Mouse (Mus musculus) left cerebral cortex, postnatal 14 days (tissue): ENCODE measurements at regions not wholly inside any gene's neighbourhood (a gene's known extent, or its start where the extent isn't known, plus 50 kb on each side); places are given as distances from the start of the nearest gene placed in this dataset.
A peak's percentile ranks its signal among the peaks of the same experiment; 100 is the strongest.

Source experiments
- DNase-seq, 2 experiments: peaks; one replicate each; pipeline ENCODE4 v3.0.0; 2021 to 2022; ENCODE audit warnings: low spot score in 2 of 2, mixed read lengths in 1 of 2
- intact Hi-C: fragments of 180-260 bp; cut with DNase I; formaldehyde crosslinking; loops from one replicate; pipeline ENCODE4 v1.15.1; 2025

- DNase-seq, result no peak
- intact Hi-C loops, result no loop called here
Observed at GRCm38 (mm10) chr1:169166041-169166850, 365.0 kb downstream of the Nuf2 start.

GRCm38 (mm10) chr1:169160858-169161257 is 370.4 kb downstream of the Nuf2 start:
- no peak for DNase-seq
- intact Hi-C loops, result no loop called here

GRCm38 (mm10) chr1:169160220-169160619 is 371.0 kb downstream of the Nuf2 start:
- no peak for DNase-seq
- intact Hi-C loops, result no loop called here

GRCm38 (mm10) chr1:169159786-169160185 is 371.5 kb downstream of the Nuf2 start:
- DNase-seq, result no peak
- intact Hi-C loops, result loop anchor here (10.0 kb wide), 1 partner anchor 185 kb away; no protein-coding TSS in a partner anchor

GRCm38 (mm10) chr1:169157496-169157895 is 373.8 kb downstream of the Nuf2 start:
- intact Hi-C loops, result loop anchor here (10.0 kb wide), 1 partner anchor 187 kb away; no protein-coding TSS in a partner anchor
- DNase-seq, result no peak

- peak in 1 of 2 experiments; percentile 9 for DNase-seq
- intact Hi-C loops, result loop anchor here (10.0 kb wide), 1 partner anchor 188 kb away; no protein-coding TSS in a partner anchor
Observed at GRCm38 (mm10) chr1:169156875-169157274, 374.4 kb downstream of the Nuf2 start.

- intact Hi-C loops, result loop anchor here (10.0 kb wide), 1 partner anchor 189 kb away; no protein-coding TSS in a partner anchor
- DNase-seq, result peak; percentile 70 to 91
Observed at GRCm38 (mm10) chr1:169155484-169156459, 375.5 kb downstream of the Nuf2 start.

- intact Hi-C loops, result no loop called here
Observed at GRCm38 (mm10) chr1:169142216-169142615, 389.0 kb downstream of the Nuf2 start.

GRCm38 (mm10) chr1:169140056-169140455 is 391.2 kb downstream of the Nuf2 start:
- intact Hi-C loops, result no loop called here
- no peak for DNase-seq

More at GRCm38 (mm10) chr1:169142216-169142615, 389.0 kb downstream of the Nuf2 start:
- DNase-seq, result no peak

- intact Hi-C loops, result no loop called here
- DNase-seq, result no peak
Observed at GRCm38 (mm10) chr1:169139507-169139906, 391.8 kb downstream of the Nuf2 start.

GRCm38 (mm10) chr1:169139184-169139486 is 392.1 kb downstream of the Nuf2 start:
- no peak for DNase-seq
- intact Hi-C loops, result no loop called here

GRCm38 (mm10) chr1:169138404-169139183 is 392.7 kb downstream of the Nuf2 start:
- no peak for DNase-seq
- intact Hi-C loops, result no loop called here

GRCm38 (mm10) chr1:169135542-169135941 is 395.7 kb downstream of the Nuf2 start:
- DNase-seq, result no peak
- intact Hi-C loops, result no loop called here

- DNase-seq, result no peak
- intact Hi-C loops, result no loop called here
Observed at GRCm38 (mm10) chr1:169103669-169104068, 427.6 kb downstream of the Nuf2 start.

- intact Hi-C loops, result no loop called here
Observed at GRCm38 (mm10) chr1:169103113-169103512, 428.2 kb downstream of the Nuf2 start.

GRCm38 (mm10) chr1:169099221-169099620 is 432.0 kb downstream of the Nuf2 start:
- intact Hi-C loops, result no loop called here
- no peak for DNase-seq

More at GRCm38 (mm10) chr1:169103113-169103512, 428.2 kb downstream of the Nuf2 start:
- DNase-seq, result no peak

GRCm38 (mm10) chr1:169096737-169097136 is 434.5 kb downstream of the Nuf2 start:
- no peak for DNase-seq
- intact Hi-C loops, result no loop called here

- intact Hi-C loops, result no loop called here
- peak in 1 of 2 experiments; percentile 50 for DNase-seq
Observed at GRCm38 (mm10) chr1:169093602-169094354, 437.5 kb downstream of the Nuf2 start.

- intact Hi-C loops, result no loop called here
Observed at GRCm38 (mm10) chr1:169086032-169086431, 445.2 kb downstream of the Nuf2 start.

More at GRCm38 (mm10) chr1:169086032-169086431, 445.2 kb downstream of the Nuf2 start:
- DNase-seq, result no peak
